12 mouse cellular contexts compared by ENCODE assay signal in the genomic region with DNA sequence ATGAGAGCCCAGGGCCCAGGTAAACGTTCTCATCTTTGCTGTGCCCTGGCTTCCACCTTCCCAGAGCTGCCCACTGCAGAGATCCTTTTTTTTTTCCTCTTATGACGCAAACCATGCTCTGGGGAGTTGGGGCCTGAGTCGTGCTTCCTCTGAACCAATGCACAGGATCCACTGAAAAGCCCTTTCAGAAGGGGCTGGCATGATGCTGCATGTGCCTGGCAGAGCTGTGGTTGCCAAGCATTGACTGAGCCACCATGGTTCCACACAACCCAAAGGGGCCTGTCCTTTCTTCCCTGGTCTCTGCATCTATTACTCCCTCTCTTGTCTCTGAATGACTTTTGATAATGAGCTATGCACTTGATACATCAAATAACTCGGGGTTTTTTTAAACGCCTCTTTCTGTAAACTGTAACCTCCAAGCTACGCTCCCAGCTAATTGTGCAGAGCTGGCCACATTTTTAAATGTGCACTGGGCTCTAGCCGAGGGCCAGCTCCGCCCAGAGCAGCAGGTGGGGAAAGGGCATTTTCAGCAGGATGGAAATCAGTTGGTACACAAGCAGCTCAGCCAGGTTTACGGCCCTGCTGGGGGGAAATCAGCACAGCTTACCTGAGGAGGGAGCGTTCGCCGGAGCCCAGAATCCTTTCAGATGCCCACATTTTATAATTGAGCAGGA.
A peak's percentile ranks its signal among the peaks of the same experiment; 100 is the strongest.
DNase-seq lines count a peak whose midpoint lies in the region; ATAC-seq lines count a peak whose summit lies in the region.
"Had no signal": no experiment of that assay in that cellular context is flagged by ENCODE, and none has a peak within 500 bp of the region (broad histone marks: within the 10 kb centered on the region; RNA-seq: fewer than 3 reads in every experiment).

No protein-coding gene starts in this region.

- no peak overlapping the region for H3K4me3 ChIP-seq in forebrain, embryonic 11.5 days (ENCODE audit: low read depth, low read length)
- no peak overlapping the region for H3K4me3 ChIP-seq in intestine, embryonic 15.5 days (replicated peaks)
- H3K4me3 ChIP-seq: embryonic facial prominence, embryonic 13.5 days; heart, embryonic 13.5 days; limb, embryonic 15.5 days had no signal

- 34% methylated on average over 12 of the region's 12 CpGs for WGBS in forebrain, embryonic 11.5 days
- 55% methylated on average over 12 of the region's 12 CpGs for WGBS in intestine, embryonic 15.5 days

- peak; percentile 37 for DNase-seq in MN1 (ENCODE audit: low spot score)
- peak; percentile 86 for DNase-seq in brain, adult 2 months (ENCODE audit: low read depth, low spot score)
- no peak for DNase-seq in forebrain, embryonic 11.5 days (ENCODE audit: low spot score)
- DNase-seq in kidney, postnatal 4 days = no peak
- no peak for DNase-seq in right cerebral cortex, adult 18-20 months
- DNase-seq in lung, postnatal 36 days = no peak
- DNase-seq in frontal cortex, postnatal 14 days (ENCODE audit: low spot score in 2 of 2) = no peak
- DNase-seq: kidney, adult 2 months had no signal

- peaks cover 55% of the 10 kb centered on the region for H3K4me1 ChIP-seq in forebrain, embryonic 11.5 days (replicated peaks; ENCODE audit: control insufficient read depth, insufficient read depth, low read length)
- peaks cover 21% of the 10 kb centered on the region for H3K4me1 ChIP-seq in intestine, embryonic 15.5 days (replicated peaks)

- peak overlapping the region; percentile 35; the same call in 1 of the 2 replicates for H3K9ac ChIP-seq in forebrain, embryonic 11.5 days (ENCODE audit: low read length)
- no peak overlapping the region for H3K9ac ChIP-seq in intestine, embryonic 15.5 days
- H3K9ac ChIP-seq: embryonic facial prominence, embryonic 13.5 days; limb, embryonic 15.5 days had no signal

- no peak overlapping the region for H3K4me2 ChIP-seq in forebrain, embryonic 11.5 days (ENCODE audit: low read depth, low read length, severe bottlenecking)
- H3K4me2 ChIP-seq in intestine, embryonic 15.5 days (replicated peaks) = no peak overlapping the region
- H3K4me2 ChIP-seq: embryonic facial prominence, embryonic 13.5 days; heart, embryonic 13.5 days; limb, embryonic 15.5 days had no signal

- no peaks in the 10 kb centered on the region for H3K36me3 ChIP-seq in forebrain, embryonic 11.5 days (ENCODE audit: control insufficient read depth, insufficient read depth, low read length)
- no peaks in the 10 kb centered on the region for H3K36me3 ChIP-seq in intestine, embryonic 15.5 days
- H3K36me3 ChIP-seq: embryonic facial prominence, embryonic 13.5 days; heart, embryonic 13.5 days; limb, embryonic 15.5 days had no signal

- no peaks in the 10 kb centered on the region for H3K27me3 ChIP-seq in forebrain, embryonic 11.5 days (ENCODE audit: control insufficient read depth, insufficient read depth, low read length)
- H3K27me3 ChIP-seq in intestine, embryonic 15.5 days (replicated peaks) = no peaks in the 10 kb centered on the region
- H3K27me3 ChIP-seq: heart, embryonic 13.5 days; limb, embryonic 15.5 days had no signal

- no peak for ATAC-seq in forebrain, embryonic 11.5 days (replicated peaks; ENCODE audit: low FRiP score)
- ATAC-seq in intestine, embryonic 15.5 days = no peak

- H3K27ac ChIP-seq in forebrain, embryonic 11.5 days (ENCODE audit: low read depth, low read length) = peak overlapping the region; percentile 95
- peak overlapping the region; percentile 54 for H3K27ac ChIP-seq in intestine, embryonic 15.5 days
- H3K27ac ChIP-seq: embryonic facial prominence, embryonic 13.5 days; heart, embryonic 13.5 days; limb, embryonic 15.5 days had no signal

- H3K9me3 ChIP-seq in forebrain, embryonic 11.5 days (ENCODE audit: control insufficient read depth, low read length) = no peaks in the 10 kb centered on the region
- H3K9me3 ChIP-seq in intestine, embryonic 15.5 days = no peaks in the 10 kb centered on the region
- H3K9me3 ChIP-seq: embryonic facial prominence, embryonic 13.5 days; heart, embryonic 13.5 days; limb, embryonic 15.5 days had no signal

Comparison
In these comparisons a context has a peak if more than half of its experiments do, and no peak if none do; other contexts are left out.
1. DNase-seq: peak in MN1 (single experiment) and brain, adult 2 months (single experiment); none in forebrain, embryonic 11.5 days (single experiment), kidney, postnatal 4 days (0 of 2), right cerebral cortex, adult 18-20 months (single experiment), lung, postnatal 36 days (single experiment) and frontal cortex, postnatal 14 days (0 of 2).